Mouse (Mus musculus) forebrain, embryonic 11.5 days (tissue): ENCODE measurements around the gene Rcor1. TPM values are rescaled to one million over a fixed set of nuclear protein-coding genes. Genes with fewer than 3 reads are reported as not detected.

ENCODE experiments used
- ATAC-seq: fragments of 200-750 bp; cut with Nextera tagmentation; replicated peaks from 2 replicates; pipeline ENCODE4 v1.8.0; 2017; ENCODE audit warnings: moderate TSS enrichment; ENCODE audit not compliant: low FRiP score
- DNase-seq: peaks from one replicate; pipeline ENCODE4 v3.0.0-alpha.2; 2017; ENCODE audit warnings: low spot score
- H3K27ac ChIP-seq: fragments of 300-500 bp; sonication (generic); 2 replicates; pipeline ENCODE4 v1.5.1; 2014; ENCODE audit warnings: low read depth, low read length
- H3K27me3 ChIP-seq: fragments of 300-500 bp; sonication (generic); 2 replicates; pipeline ENCODE4 v1.6.1; 2014; ENCODE audit warnings: mild to moderate bottlenecking, low read length, mixed read lengths; ENCODE audit not compliant: control insufficient read depth, insufficient read depth
- H3K36me3 ChIP-seq: fragments of 300-500 bp; sonication (generic); 2 replicates; pipeline ENCODE4 v1.6.1; 2014; ENCODE audit warnings: mild to moderate bottlenecking, low read length, moderate library complexity, mixed read lengths; ENCODE audit not compliant: control insufficient read depth, insufficient read depth
- H3K4me1 ChIP-seq: fragments of 300-500 bp; sonication (generic); replicated peaks from 2 replicates; pipeline ENCODE4 v1.6.1; 2014; ENCODE audit warnings: low read length, mixed read lengths; ENCODE audit not compliant: control insufficient read depth, insufficient read depth
- H3K4me2 ChIP-seq: fragments of 300-500 bp; sonication (generic); 2 replicates; pipeline ENCODE4 v1.6.1; 2014; ENCODE audit warnings: low read depth, mild to moderate bottlenecking, low read length, moderate library complexity, mixed read lengths; ENCODE audit not compliant: severe bottlenecking
- H3K4me3 ChIP-seq: fragments of 300-500 bp; sonication (generic); 2 replicates; pipeline ENCODE4 v1.5.1; 2014; ENCODE audit warnings: low read depth, low read length
- H3K9ac ChIP-seq: fragments of 300-500 bp; sonication (generic); 2 replicates; pipeline ENCODE4 v1.6.1; 2014; ENCODE audit warnings: low read length
- H3K9me3 ChIP-seq: fragments of 300-500 bp; sonication (generic); 2 replicates; pipeline ENCODE4 v1.6.1; 2016; ENCODE audit warnings: low read length, mixed read lengths; ENCODE audit not compliant: control insufficient read depth
- WGBS: fragments of 180-500 bp; shearing (Covaris S2); extraction: QIAGEN DNeasy Blood & Tissue Kit; methylation state at CpG from one replicate; pipeline ENCODE4 v1.1.7; 2014; 5-methylcytosine and 5-hydroxymethylcytosine counted together
- polyA plus RNA-seq: library from polyadenylated mRNA; unstranded; fragments of >200 nt; fragmentation: Nextera tagmentation; extraction: Ambion mirVana; gene quantifications from 2 replicates; pipeline ENCODE4 v1.2.1, GENCODE M21; 2014

The Rcor1 gene
- 14.2 and 16.0 TPM in 2 replicates for polyA plus RNA-seq

- Histone ChIP-seq H3K9me3 (no peaks in the 10 kb centered on the region), H3K36me3 (no peaks in the 10 kb centered on the region), H3K4me1 (peaks cover 15% of the 10 kb centered on the region; the same call in 1 of the 2 replicates), H3K27ac (peak within 1 kb of the TSS; percentile 99), H3K4me2 (peak within 1 kb of the TSS; percentile 80), H3K4me3 (peak within 1 kb of the TSS; percentile 99), H3K9ac (peak within 1 kb of the TSS; percentile 95), H3K27me3 (no peaks in the 10 kb centered on the region)
- under 1% methylated on average over 59 of the region's 76 CpGs for WGBS
- ATAC-seq (peak; percentile 96), DNase-seq (peak; percentile 100)
Observed at GRCm38 (mm10) chr12:111038976-111039612, at the start of gene Rcor1. Gene Rcor1, plus strand, starts transcription at chr12:111039351.

GRCm38 (mm10) chr12:110989409-110989808 is 49.7 kb upstream of the Rcor1 start:
- no peak for ATAC-seq
- Histone ChIP-seq H3K36me3 (no peaks in the 10 kb centered on the region), H3K9me3 (no peaks in the 10 kb centered on the region), H3K4me3 (no peak overlapping the region), H3K4me2 (no peak overlapping the region), H3K27me3 (no peaks in the 10 kb centered on the region), H3K27ac (no peak overlapping the region), H3K4me1 (peaks cover 4% of the 10 kb centered on the region; the same call in 1 of the 2 replicates), H3K9ac (no peak overlapping the region)
- DNase-seq: no peak
- 89% methylated on average over 3 of the region's 3 CpGs for WGBS

GRCm38 (mm10) chr12:110990500-110990899 is 48.7 kb upstream of the Rcor1 start:
- no peak overlapping the region for H3K9ac ChIP-seq
- H3K4me1 ChIP-seq: peaks cover 4% of the 10 kb centered on the region; the same call in 1 of the 2 replicates
- H3K9me3 ChIP-seq: no peaks in the 10 kb centered on the region
- H3K4me3 ChIP-seq: no peak overlapping the region
- no peak for DNase-seq
- WGBS: 95% methylated on average over 7 of the region's 7 CpGs
- no peaks in the 10 kb centered on the region for H3K36me3 ChIP-seq
- no peak overlapping the region for H3K4me2 ChIP-seq
- ATAC-seq: no peak
- H3K27ac ChIP-seq: no peak overlapping the region
- H3K27me3 ChIP-seq: no peaks in the 10 kb centered on the region

- peak overlapping the region; percentile 75; the same call in 1 of the 2 replicates for H3K27ac ChIP-seq
- 2% methylated on average over 23 of the region's 23 CpGs for WGBS
- ATAC-seq: peak; percentile 91
Observed at GRCm38 (mm10) chr12:110991361-110992127, 47.6 kb upstream of the Rcor1 start.

GRCm38 (mm10) chr12:110992128-110992553 is 47.0 kb upstream of the Rcor1 start:
- H3K4me1 ChIP-seq: peaks cover 4% of the 10 kb centered on the region; the same call in 1 of the 2 replicates
- peak overlapping the region; percentile 58 for H3K4me2 ChIP-seq
- peak; percentile 91 for ATAC-seq
- no peaks in the 10 kb centered on the region for H3K27me3 ChIP-seq
- DNase-seq: peak; percentile 96
- peak overlapping the region; percentile 40 for H3K4me3 ChIP-seq
- H3K27ac ChIP-seq: peak overlapping the region; percentile 75; the same call in 1 of the 2 replicates
- H3K9ac ChIP-seq: peak overlapping the region; percentile 64
- H3K36me3 ChIP-seq: no peaks in the 10 kb centered on the region
- H3K9me3 ChIP-seq: no peaks in the 10 kb centered on the region
- under 1% methylated on average over 24 of the region's 24 CpGs for WGBS

More at GRCm38 (mm10) chr12:110991361-110992127, 47.6 kb upstream of the Rcor1 start:
- peaks cover 4% of the 10 kb centered on the region; the same call in 1 of the 2 replicates for H3K4me1 ChIP-seq
- H3K9ac ChIP-seq: peak overlapping the region; percentile 64
- H3K27me3 ChIP-seq: no peaks in the 10 kb centered on the region
- peak overlapping the region; percentile 40 for H3K4me3 ChIP-seq
- H3K36me3 ChIP-seq: no peaks in the 10 kb centered on the region
- peak; percentile 92 for DNase-seq
- H3K4me2 ChIP-seq: peak overlapping the region; percentile 58
- no peaks in the 10 kb centered on the region for H3K9me3 ChIP-seq

- no peak overlapping the region for H3K9ac ChIP-seq
- no peaks in the 10 kb centered on the region for H3K36me3 ChIP-seq
- no peak overlapping the region for H3K4me2 ChIP-seq
- no peaks in the 10 kb centered on the region for H3K27me3 ChIP-seq
- WGBS: 81% methylated on average over 12 of the region's 12 CpGs
- DNase-seq (no peak), ATAC-seq (no peak)
- no peak overlapping the region; the same call in 1 of the 2 replicates for H3K4me3 ChIP-seq
- H3K27ac ChIP-seq: no peak overlapping the region
- peaks cover 4% of the 10 kb centered on the region; the same call in 1 of the 2 replicates for H3K4me1 ChIP-seq
- peaks cover 1% of the 10 kb centered on the region; the same call in 1 of the 2 replicates for H3K9me3 ChIP-seq
Observed at GRCm38 (mm10) chr12:110992771-110993170, 46.4 kb upstream of the Rcor1 start.

- Histone ChIP-seq H3K36me3 (no peaks in the 10 kb centered on the region), H3K9me3 (peaks cover 4% of the 10 kb centered on the region; the same call in 1 of the 2 replicates), H3K4me1 (peaks cover 4% of the 10 kb centered on the region; the same call in 1 of the 2 replicates), H3K27ac (no peak overlapping the region), H3K4me2 (no peak overlapping the region), H3K27me3 (no peaks in the 10 kb centered on the region), H3K4me3 (no peak overlapping the region), H3K9ac (no peak overlapping the region)
- DNase-seq: no peak
- ATAC-seq: no peak
- WGBS: 84% methylated on average over 3 of the region's 3 CpGs
Observed at GRCm38 (mm10) chr12:110993226-110993625, 45.9 kb upstream of the Rcor1 start.

GRCm38 (mm10) chr12:110994666-110995065 is 44.5 kb upstream of the Rcor1 start:
- Histone ChIP-seq H3K9me3 (peaks cover 4% of the 10 kb centered on the region; the same call in 1 of the 2 replicates), H3K4me2 (no peak overlapping the region), H3K4me3 (no peak overlapping the region), H3K27me3 (no peaks in the 10 kb centered on the region), H3K27ac (no peak overlapping the region), H3K36me3 (no peaks in the 10 kb centered on the region), H3K4me1 (peaks cover 4% of the 10 kb centered on the region; the same call in 1 of the 2 replicates), H3K9ac (no peak overlapping the region)
- WGBS: 46% methylated on average over 12 of the region's 12 CpGs
- DNase-seq (no peak), ATAC-seq (no peak)
